Mouse (Mus musculus) megakaryocyte, embryonic 14.5 days (primary cell): ENCODE results near the gene AC134908.4. TPM values are rescaled to one million over a fixed set of nuclear protein-coding genes. Genes with fewer than 3 reads are reported as not detected.

Experiments
- H3K27me3 ChIP-seq: replicated peaks from 2 replicates; pipeline ENCODE3; 2012; ENCODE audit warnings: inconsistent platforms
- H3K36me3 ChIP-seq: replicated peaks from 2 replicates; pipeline ENCODE3; 2012; ENCODE audit warnings: low read length, inconsistent platforms, mixed read lengths
- H3K4me1 ChIP-seq: 2 replicates; pipeline ENCODE4 v1.6.1; 2012; ENCODE audit warnings: inconsistent platforms
- H3K4me3 ChIP-seq: replicated peaks from 2 replicates; pipeline ENCODE3; 2012; ENCODE audit warnings: moderate library complexity, mild to moderate bottlenecking, inconsistent platforms
- H3K9me3 ChIP-seq: 2 replicates; pipeline ENCODE4 v1.6.1; 2012; ENCODE audit warnings: inconsistent platforms
- FLI1 ChIP-seq: IDR thresholded peaks from 2 replicates; pipeline ENCODE4 v1.6.1; 2012; ENCODE audit warnings: low read length, inconsistent platforms, mixed read lengths
- GATA1 ChIP-seq: IDR thresholded peaks from 3 replicates; pipeline ENCODE4 v1.6.1; 2012; ENCODE audit warnings: mixed read lengths, low read length, inconsistent platforms, borderline replicate concordance
- polyA plus RNA-seq: library from polyadenylated mRNA; stranded (reverse); fragments of >175 nt; gene quantifications from 2 replicates; pipeline ENCODE4 v1.2.3, GENCODE M21; 2012; ENCODE audit warnings: low replicate concordance; ENCODE audit not compliant: insufficient read depth

The AC134908.4 gene
- polyA plus RNA-seq, 1 experiment: not detected

GRCm38 (mm10) chr17:25837533-25837932 lies 42.1 kb upstream of the AC134908.4 start:
- H3K4me3 ChIP-seq: no peak overlapping the region
- peaks cover 88% of the 10 kb centered on the region for H3K4me1 ChIP-seq
- no peaks in the 10 kb centered on the region for H3K27me3 ChIP-seq
- peaks cover 83% of the 10 kb centered on the region for H3K36me3 ChIP-seq
- no peaks in the 10 kb centered on the region for H3K9me3 ChIP-seq
- TF ChIP-seq FLI1 (no peak), GATA1 (no peak)

GRCm38 (mm10) chr17:25837076-25837410 lies 41.6 kb upstream of the AC134908.4 start, which contains the start of gene Rhbdl1:
Gene Rhbdl1 (minus strand): TSS chr17:25837295.
- TF ChIP-seq GATA1: no peak
- no peak for TF ChIP-seq FLI1
- H3K27me3 ChIP-seq: no peaks in the 10 kb centered on the region
- H3K9me3 ChIP-seq: no peaks in the 10 kb centered on the region
- H3K4me3 ChIP-seq: peak within 1 kb of the TSS; percentile 38
- peaks cover 85% of the 10 kb centered on the region for H3K4me1 ChIP-seq
- H3K36me3 ChIP-seq: peaks cover 78% of the 10 kb centered on the region

- Histone ChIP-seq H3K27me3 (no peaks in the 10 kb centered on the region), H3K4me1 (peaks cover 85% of the 10 kb centered on the region), H3K36me3 (peaks cover 78% of the 10 kb centered on the region), H3K9me3 (no peaks in the 10 kb centered on the region), H3K4me3 (peak overlapping the region; percentile 38)
- no peak for TF ChIP-seq GATA1
- TF ChIP-seq FLI1: no peak
Observed at GRCm38 (mm10) chr17:25836397-25837075, 41.1 kb upstream of the AC134908.4 start.

GRCm38 (mm10) chr17:25835816-25836215 lies 40.4 kb upstream of the AC134908.4 start:
- Histone ChIP-seq H3K27me3 (no peaks in the 10 kb centered on the region), H3K4me3 (peak overlapping the region; percentile 19), H3K36me3 (peaks cover 78% of the 10 kb centered on the region), H3K9me3 (no peaks in the 10 kb centered on the region), H3K4me1 (peaks cover 85% of the 10 kb centered on the region)
- TF ChIP-seq GATA1 (no peak), FLI1 (no peak)

GRCm38 (mm10) chr17:25835301-25835700 lies 39.8 kb upstream of the AC134908.4 start:
- no peaks in the 10 kb centered on the region for H3K9me3 ChIP-seq
- H3K4me1 ChIP-seq: peaks cover 85% of the 10 kb centered on the region
- peaks cover 78% of the 10 kb centered on the region for H3K36me3 ChIP-seq
- no peaks in the 10 kb centered on the region for H3K27me3 ChIP-seq
- TF ChIP-seq FLI1 (no peak), GATA1 (no peak)
- peak overlapping the region; percentile 76 for H3K4me3 ChIP-seq

GRCm38 (mm10) chr17:25834595-25835222 lies 39.2 kb upstream of the AC134908.4 start:
- no peaks in the 10 kb centered on the region for H3K27me3 ChIP-seq
- H3K4me1 ChIP-seq: peaks cover 85% of the 10 kb centered on the region
- TF ChIP-seq GATA1 (no peak), FLI1 (no peak)
- no peaks in the 10 kb centered on the region for H3K9me3 ChIP-seq
- H3K4me3 ChIP-seq: peak overlapping the region; percentile 97
- H3K36me3 ChIP-seq: peaks cover 78% of the 10 kb centered on the region

GRCm38 (mm10) chr17:25833961-25834594 lies 38.6 kb upstream of the AC134908.4 start:
- TF ChIP-seq FLI1 (no peak), GATA1 (no peak)
- Histone ChIP-seq H3K36me3 (peaks cover 77% of the 10 kb centered on the region), H3K27me3 (no peaks in the 10 kb centered on the region), H3K4me3 (peak overlapping the region; percentile 97), H3K4me1 (peaks cover 86% of the 10 kb centered on the region), H3K9me3 (no peaks in the 10 kb centered on the region)

GRCm38 (mm10) chr17:25833291-25833663 lies 37.8 kb upstream of the AC134908.4 start, which contains the start of gene Stub1:
Gene Stub1 (minus strand): TSS chr17:25833404.
- peaks cover 72% of the 10 kb centered on the region for H3K36me3 ChIP-seq
- peaks cover 88% of the 10 kb centered on the region for H3K4me1 ChIP-seq
- H3K27me3 ChIP-seq: no peaks in the 10 kb centered on the region
- H3K9me3 ChIP-seq: no peaks in the 10 kb centered on the region
- TF ChIP-seq FLI1: no peak
- H3K4me3 ChIP-seq: peak within 1 kb of the TSS; percentile 97

- no peaks in the 10 kb centered on the region for H3K27me3 ChIP-seq
- H3K9me3 ChIP-seq: no peaks in the 10 kb centered on the region
- peaks cover 72% of the 10 kb centered on the region for H3K36me3 ChIP-seq
- H3K4me3 ChIP-seq: peak overlapping the region; percentile 97
- peak; percentile 92 for TF ChIP-seq FLI1
- TF ChIP-seq GATA1: no peak
- H3K4me1 ChIP-seq: peaks cover 88% of the 10 kb centered on the region
Observed at GRCm38 (mm10) chr17:25832436-25833290, 37.2 kb upstream of the AC134908.4 start.
